Mouse (Mus musculus) limb, embryonic 10.5 days (tissue): Measurements from ENCODE around the gene Magi1. TPM values are rescaled to one million over a fixed set of nuclear protein-coding genes. Genes with fewer than 3 reads are reported as not detected.

Source experiments
- DNase-seq: peaks from one replicate; pipeline ENCODE4 v3.0.0-alpha.2; 2017; ENCODE audit warnings: low spot score
- H3K27ac ChIP-seq: fragments of 300-500 bp; sonication (generic); 2 replicates; pipeline ENCODE4 v1.5.1; 2016; ENCODE audit warnings: mild to moderate bottlenecking
- H3K27me3 ChIP-seq: fragments of 300-500 bp; sonication (generic); 2 replicates; pipeline ENCODE4 v1.6.1; 2016; ENCODE audit warnings: low read depth, mild to moderate bottlenecking; ENCODE audit not compliant: poor library complexity, severe bottlenecking
- H3K36me3 ChIP-seq: fragments of 300-500 bp; sonication (generic); 2 replicates; pipeline ENCODE4 v1.6.1; 2016; ENCODE audit warnings: mild to moderate bottlenecking, moderate library complexity
- H3K4me1 ChIP-seq: fragments of 300-500 bp; sonication (generic); 2 replicates; pipeline ENCODE4 v1.6.1; 2016
- H3K4me3 ChIP-seq: fragments of 300-500 bp; sonication (generic); 2 replicates; pipeline ENCODE4 v1.5.1; 2016; ENCODE audit warnings: mild to moderate bottlenecking, moderate library complexity
- H3K9me3 ChIP-seq: fragments of 300-500 bp; sonication (generic); replicated peaks from 2 replicates; pipeline ENCODE4 v1.6.1; 2016; ENCODE audit warnings: mild to moderate bottlenecking
- WGBS: fragments of 180-500 bp; shearing (Covaris S2); methylation state at CpG from one replicate; pipeline ENCODE4 v1.1.7; 2016; 5-methylcytosine and 5-hydroxymethylcytosine counted together
- polyA plus RNA-seq: library from polyadenylated mRNA; unstranded; fragments of >200 nt; fragmentation: Nextera tagmentation; extraction: Ambion mirVana; gene quantifications from 2 replicates; pipeline ENCODE4 v1.2.1, GENCODE M21; 2016

Gene Magi1
- polyA plus RNA-seq, 1 experiment from 2014 or later = 16.7 TPM

- H3K4me3 ChIP-seq = no peak overlapping the region
Measured at GRCm38 (mm10) chr6:94163325-94163995, 120.3 kb downstream of the Magi1 start.

GRCm38 (mm10) chr6:94162918-94163317 is 120.8 kb downstream of the Magi1 start:
- Histone ChIP-seq H3K36me3 (no peaks in the 10 kb centered on the region), H3K4me3 (no peak overlapping the region), H3K9me3 (no peaks in the 10 kb centered on the region), H3K4me1 (peaks cover 40% of the 10 kb centered on the region), H3K27ac (peak overlapping the region; percentile 48; the same call in 1 of the 2 replicates), H3K27me3 (no peaks in the 10 kb centered on the region)
- no peak for DNase-seq
- WGBS = 80% methylated on average over 8 of the region's 8 CpGs

More at GRCm38 (mm10) chr6:94163325-94163995, 120.3 kb downstream of the Magi1 start:
- Histone ChIP-seq H3K27ac (peak overlapping the region; percentile 48), H3K27me3 (no peaks in the 10 kb centered on the region), H3K9me3 (no peaks in the 10 kb centered on the region), H3K36me3 (no peaks in the 10 kb centered on the region), H3K4me1 (peaks cover 40% of the 10 kb centered on the region)
- 65% methylated on average over 9 of the region's 9 CpGs for WGBS
- no peak for DNase-seq

- peaks cover 42% of the 10 kb centered on the region for H3K4me1 ChIP-seq
- no peaks in the 10 kb centered on the region for H3K36me3 ChIP-seq
- 63% methylated on average over 2 of the region's 2 CpGs for WGBS
- H3K4me3 ChIP-seq = no peak overlapping the region
- DNase-seq = no peak
- H3K9me3 ChIP-seq = no peaks in the 10 kb centered on the region
- no peaks in the 10 kb centered on the region for H3K27me3 ChIP-seq
- no peak overlapping the region for H3K27ac ChIP-seq
Measured at GRCm38 (mm10) chr6:94159256-94159655, 124.5 kb downstream of the Magi1 start.

- H3K4me1 ChIP-seq = peaks cover 33% of the 10 kb centered on the region
- no peak for DNase-seq
- no peaks in the 10 kb centered on the region for H3K27me3 ChIP-seq
- no peaks in the 10 kb centered on the region for H3K36me3 ChIP-seq
- H3K27ac ChIP-seq = no peak overlapping the region
- no peak overlapping the region for H3K4me3 ChIP-seq
- 81% methylated on average over 3 of the region's 3 CpGs for WGBS
- H3K9me3 ChIP-seq = no peaks in the 10 kb centered on the region
Measured at GRCm38 (mm10) chr6:94158119-94158848, 125.4 kb downstream of the Magi1 start.

GRCm38 (mm10) chr6:94155996-94156395 is 127.7 kb downstream of the Magi1 start:
- 69% methylated on average over 4 of the region's 4 CpGs for WGBS
- Histone ChIP-seq H3K4me3 (no peak overlapping the region), H3K4me1 (peaks cover 38% of the 10 kb centered on the region), H3K27me3 (no peaks in the 10 kb centered on the region), H3K27ac (peak overlapping the region; percentile 31; the same call in 1 of the 2 replicates), H3K36me3 (no peaks in the 10 kb centered on the region), H3K9me3 (no peaks in the 10 kb centered on the region)
- DNase-seq = no peak

- DNase-seq = no peak
- peaks cover 48% of the 10 kb centered on the region for H3K4me1 ChIP-seq
Measured at GRCm38 (mm10) chr6:94154854-94155601, 128.7 kb downstream of the Magi1 start.

GRCm38 (mm10) chr6:94152881-94153280 is 130.8 kb downstream of the Magi1 start:
- no peaks in the 10 kb centered on the region for H3K36me3 ChIP-seq

More at GRCm38 (mm10) chr6:94154854-94155601, 128.7 kb downstream of the Magi1 start:
- H3K4me3 ChIP-seq = no peak overlapping the region
- H3K27me3 ChIP-seq = no peaks in the 10 kb centered on the region
- H3K9me3 ChIP-seq = no peaks in the 10 kb centered on the region
- no peak overlapping the region for H3K27ac ChIP-seq
- H3K36me3 ChIP-seq = no peaks in the 10 kb centered on the region
- WGBS = 83% methylated on average over 3 of the region's 3 CpGs

GRCm38 (mm10) chr6:94150876-94151275 is 132.8 kb downstream of the Magi1 start:
- Histone ChIP-seq H3K27ac (no peak overlapping the region), H3K4me1 (peaks cover 67% of the 10 kb centered on the region)
- DNase-seq = no peak

More at GRCm38 (mm10) chr6:94152881-94153280, 130.8 kb downstream of the Magi1 start:
- Histone ChIP-seq H3K27me3 (no peaks in the 10 kb centered on the region), H3K4me3 (no peak overlapping the region), H3K4me1 (peaks cover 66% of the 10 kb centered on the region), H3K9me3 (no peaks in the 10 kb centered on the region), H3K27ac (no peak overlapping the region)
- WGBS = 74% methylated on average over 9 of the region's 9 CpGs
- DNase-seq = no peak

GRCm38 (mm10) chr6:94149800-94150199 is 133.9 kb downstream of the Magi1 start:
- H3K4me3 ChIP-seq = no peak overlapping the region
- peaks cover 57% of the 10 kb centered on the region for H3K4me1 ChIP-seq
- 44% methylated on average over 2 of the region's 2 CpGs for WGBS
- no peak overlapping the region for H3K27ac ChIP-seq
- H3K27me3 ChIP-seq = no peaks in the 10 kb centered on the region
- H3K36me3 ChIP-seq = no peaks in the 10 kb centered on the region
- no peak for DNase-seq
- no peaks in the 10 kb centered on the region for H3K9me3 ChIP-seq

More at GRCm38 (mm10) chr6:94150876-94151275, 132.8 kb downstream of the Magi1 start:
- H3K9me3 ChIP-seq = no peaks in the 10 kb centered on the region
- WGBS = 40% methylated on average over 4 of the region's 4 CpGs
- H3K27me3 ChIP-seq = no peaks in the 10 kb centered on the region
- no peaks in the 10 kb centered on the region for H3K36me3 ChIP-seq
- no peak overlapping the region for H3K4me3 ChIP-seq

- 79% methylated on average over 1 of the region's 1 CpGs for WGBS
- Histone ChIP-seq H3K36me3 (no peaks in the 10 kb centered on the region), H3K27me3 (no peaks in the 10 kb centered on the region), H3K4me3 (no peak overlapping the region), H3K4me1 (peaks cover 44% of the 10 kb centered on the region), H3K9me3 (no peaks in the 10 kb centered on the region), H3K27ac (no peak overlapping the region)
- no peak for DNase-seq
Measured at GRCm38 (mm10) chr6:94146206-94146493, 137.6 kb downstream of the Magi1 start.

- WGBS = 93% methylated on average over 8 of the region's 8 CpGs
- no peaks in the 10 kb centered on the region for H3K36me3 ChIP-seq
- no peak overlapping the region for H3K27ac ChIP-seq
- H3K4me1 ChIP-seq = peaks cover 44% of the 10 kb centered on the region
- H3K4me3 ChIP-seq = no peak overlapping the region
- no peaks in the 10 kb centered on the region for H3K27me3 ChIP-seq
- no peaks in the 10 kb centered on the region for H3K9me3 ChIP-seq
- no peak for DNase-seq
Measured at GRCm38 (mm10) chr6:94145430-94146205, 138.1 kb downstream of the Magi1 start.

- Histone ChIP-seq H3K9me3 (no peaks in the 10 kb centered on the region), H3K4me3 (no peak overlapping the region), H3K36me3 (no peaks in the 10 kb centered on the region), H3K27ac (no peak overlapping the region), H3K27me3 (no peaks in the 10 kb centered on the region), H3K4me1 (peaks cover 28% of the 10 kb centered on the region)
- no peak for DNase-seq
- 88% methylated on average over 2 of the region's 2 CpGs for whole genome bisulfite sequencing
Measured at GRCm38 (mm10) chr6:94142493-94142892, 141.2 kb downstream of the Magi1 start.
